Mouse (Mus musculus) forebrain, embryonic 10.5 days (tissue): ENCODE results near the gene Ntsr1. TPM values are rescaled to one million over a fixed set of nuclear protein-coding genes. Genes with fewer than 3 reads are reported as not detected.
A peak's percentile ranks its signal among the peaks of the same experiment; 100 is the strongest.

Source experiments
- DNase-seq: peaks from one replicate; pipeline ENCODE4 v3.0.0-alpha.2; 2017; ENCODE audit warnings: low spot score; ENCODE audit errors: extremely low spot score
- H3K27ac ChIP-seq: fragments of 300-500 bp; sonication (generic); 2 replicates; pipeline ENCODE4 v1.5.1; 2016; ENCODE audit warnings: mild to moderate bottlenecking
- H3K27me3 ChIP-seq: fragments of 300-500 bp; sonication (generic); 2 replicates; pipeline ENCODE4 v1.6.1; 2016; ENCODE audit warnings: mild to moderate bottlenecking; ENCODE audit not compliant: poor library complexity, severe bottlenecking
- H3K36me3 ChIP-seq: fragments of 300-500 bp; sonication (generic); replicated peaks from 2 replicates; pipeline ENCODE4 v1.6.1; 2016; ENCODE audit warnings: mild to moderate bottlenecking, moderate library complexity
- H3K4me1 ChIP-seq: fragments of 300-500 bp; sonication (generic); 2 replicates; pipeline ENCODE4 v1.6.1; 2016
- H3K4me3 ChIP-seq: fragments of 300-500 bp; sonication (generic); 2 replicates; pipeline ENCODE4 v1.5.1; 2016; ENCODE audit warnings: mild to moderate bottlenecking, moderate library complexity
- H3K9me3 ChIP-seq: fragments of 300-500 bp; sonication (generic); 2 replicates; pipeline ENCODE4 v1.6.1; 2016; ENCODE audit warnings: mild to moderate bottlenecking, moderate library complexity
- WGBS: fragments of 180-500 bp; shearing (Covaris S2); methylation state at CpG from one replicate; pipeline ENCODE4 v1.1.7; 2016; 5-methylcytosine and 5-hydroxymethylcytosine counted together
- polyA plus RNA-seq: library from polyadenylated mRNA; unstranded; fragments of >200 nt; fragmentation: Nextera tagmentation; extraction: Ambion mirVana; gene quantifications from 2 replicates; pipeline ENCODE4 v1.2.1, GENCODE M21; 2016

The Ntsr1 gene
- not detected in 2 replicates for polyA plus RNA-seq

- Histone ChIP-seq H3K4me3 (peak within 1 kb of the TSS; percentile 50), H3K9me3 (no peaks in the 10 kb centered on the region), H3K27me3 (peaks cover 94% of the 10 kb centered on the region), H3K4me1 (peaks cover 41% of the 10 kb centered on the region), H3K27ac (0 out of 2 replicates have a peak within 1 kb of the TSS, but pooled peaks have one; percentile 1), H3K36me3 (no peaks in the 10 kb centered on the region)
- under 1% methylated on average over 30 of the region's 30 CpGs for WGBS
- DNase-seq, result no peak
These were observed at the start of gene Ntsr1 for GRCm38 (mm10) chr2:180499741-180500140. Gene Ntsr1 (plus strand): TSS chr2:180499976.

GRCm38 (mm10) chr2:180450529-180450928, 49.2 kb upstream of the Ntsr1 start:
- H3K27ac ChIP-seq, result no peak overlapping the region
- no peak overlapping the region for H3K4me3 ChIP-seq
- H3K36me3 ChIP-seq, result no peaks in the 10 kb centered on the region
- no peak for DNase-seq
- H3K4me1 ChIP-seq, result peaks cover 5% of the 10 kb centered on the region
- peaks cover 31% of the 10 kb centered on the region for H3K27me3 ChIP-seq
- 88% methylated on average over 5 of the region's 5 CpGs for WGBS
- H3K9me3 ChIP-seq, result no peaks in the 10 kb centered on the region

GRCm38 (mm10) chr2:180455723-180456698, 43.8 kb upstream of the Ntsr1 start, which contains the start of gene Slco4a1:
Gene Slco4a1 (plus strand): TSS chr2:180456245.
- H3K27ac ChIP-seq, result peak within 1 kb of the TSS; percentile 85
- peak within 1 kb of the TSS; percentile 72 for H3K4me3 ChIP-seq
- no peaks in the 10 kb centered on the region for H3K9me3 ChIP-seq
- 1% methylated on average over 65 of the region's 65 CpGs for WGBS
- peak; percentile 94 for DNase-seq
- H3K36me3 ChIP-seq, result no peaks in the 10 kb centered on the region
- H3K4me1 ChIP-seq, result peaks cover 35% of the 10 kb centered on the region
- H3K27me3 ChIP-seq, result peaks cover 80% of the 10 kb centered on the region

- peaks cover 36% of the 10 kb centered on the region for H3K4me1 ChIP-seq
- DNase-seq, result no peak
- no peaks in the 10 kb centered on the region for H3K36me3 ChIP-seq
- no peaks in the 10 kb centered on the region for H3K9me3 ChIP-seq
- H3K27me3 ChIP-seq, result peaks cover 80% of the 10 kb centered on the region
- WGBS, result under 1% methylated on average over 28 of the region's 28 CpGs
- peak overlapping the region; percentile 85 for H3K27ac ChIP-seq
- H3K4me3 ChIP-seq, result peak overlapping the region; percentile 72
These were observed 43.1 kb upstream of the Ntsr1 start for GRCm38 (mm10) chr2:180456705-180457104.

- H3K4me3 ChIP-seq, result peak overlapping the region; percentile 72; the same call in 1 of the 2 replicates
- WGBS, result 28% methylated on average over 2 of the region's 2 CpGs
- no peak overlapping the region for H3K27ac ChIP-seq
- no peaks in the 10 kb centered on the region for H3K9me3 ChIP-seq
- peaks cover 36% of the 10 kb centered on the region for H3K4me1 ChIP-seq
- H3K27me3 ChIP-seq, result peaks cover 80% of the 10 kb centered on the region
- no peaks in the 10 kb centered on the region for H3K36me3 ChIP-seq
- DNase-seq, result no peak
These were observed 42.1 kb upstream of the Ntsr1 start for GRCm38 (mm10) chr2:180457680-180458079.

- WGBS, result 82% methylated on average over 4 of the region's 4 CpGs
- Histone ChIP-seq H3K4me1 (peaks cover 36% of the 10 kb centered on the region), H3K27ac (no peak overlapping the region), H3K36me3 (peaks cover 7% of the 10 kb centered on the region), H3K9me3 (no peaks in the 10 kb centered on the region), H3K27me3 (peaks cover 63% of the 10 kb centered on the region), H3K4me3 (no peak overlapping the region)
- no peak for DNase-seq
These were observed 40.3 kb upstream of the Ntsr1 start for GRCm38 (mm10) chr2:180459437-180459836.

GRCm38 (mm10) chr2:180460801-180461200, 39.0 kb upstream of the Ntsr1 start:
- Histone ChIP-seq H3K4me3 (no peak overlapping the region), H3K36me3 (peaks cover 20% of the 10 kb centered on the region), H3K27ac (no peak overlapping the region), H3K9me3 (no peaks in the 10 kb centered on the region), H3K4me1 (peaks cover 32% of the 10 kb centered on the region), H3K27me3 (peaks cover 50% of the 10 kb centered on the region)
- 53% methylated on average over 8 of the region's 8 CpGs for WGBS
- DNase-seq, result no peak

GRCm38 (mm10) chr2:180462593-180462992, 37.2 kb upstream of the Ntsr1 start:
- Histone ChIP-seq H3K4me1 (peaks cover 14% of the 10 kb centered on the region), H3K9me3 (no peaks in the 10 kb centered on the region), H3K36me3 (peaks cover 33% of the 10 kb centered on the region), H3K27me3 (peaks cover 32% of the 10 kb centered on the region), H3K27ac (no peak overlapping the region), H3K4me3 (no peak overlapping the region)
- 88% methylated on average over 8 of the region's 8 CpGs for WGBS
- no peak for DNase-seq

GRCm38 (mm10) chr2:180466505-180466904, 33.3 kb upstream of the Ntsr1 start:
- Histone ChIP-seq H3K27ac (no peak overlapping the region), H3K9me3 (no peaks in the 10 kb centered on the region), H3K27me3 (peaks cover 12% of the 10 kb centered on the region), H3K4me1 (no peaks in the 10 kb centered on the region), H3K36me3 (peaks cover 40% of the 10 kb centered on the region), H3K4me3 (no peak overlapping the region)
- WGBS, result 84% methylated on average over 7 of the region's 7 CpGs
- no peak for DNase-seq

- H3K4me1 ChIP-seq, result peaks cover 16% of the 10 kb centered on the region
- H3K36me3 ChIP-seq, result peaks cover 37% of the 10 kb centered on the region
- 94% methylated on average over 8 of the region's 8 CpGs for WGBS
- no peak for DNase-seq
- H3K27me3 ChIP-seq, result peaks cover 22% of the 10 kb centered on the region
- H3K9me3 ChIP-seq, result no peaks in the 10 kb centered on the region
- H3K4me3 ChIP-seq, result no peak overlapping the region
- H3K27ac ChIP-seq, result no peak overlapping the region
These were observed 30.9 kb upstream of the Ntsr1 start for GRCm38 (mm10) chr2:180468871-180469270.

- Histone ChIP-seq H3K27ac (no peak overlapping the region), H3K4me1 (peaks cover 20% of the 10 kb centered on the region), H3K4me3 (no peak overlapping the region), H3K36me3 (peaks cover 30% of the 10 kb centered on the region), H3K9me3 (no peaks in the 10 kb centered on the region), H3K27me3 (peaks cover 22% of the 10 kb centered on the region)
- DNase-seq, result no peak
- WGBS, result 74% methylated on average over 9 of the region's 9 CpGs
These were observed 30.0 kb upstream of the Ntsr1 start for GRCm38 (mm10) chr2:180469768-180470167.

- peak; percentile 63 for DNase-seq
- no peaks in the 10 kb centered on the region for H3K9me3 ChIP-seq
- peaks cover 7% of the 10 kb centered on the region for H3K36me3 ChIP-seq
- WGBS, result 5% methylated on average over 21 of the region's 21 CpGs
- H3K4me3 ChIP-seq, result peak overlapping the region; percentile 37
- H3K27ac ChIP-seq, result no peak overlapping the region
- peaks cover 20% of the 10 kb centered on the region for H3K4me1 ChIP-seq
- H3K27me3 ChIP-seq, result peaks cover 22% of the 10 kb centered on the region
These were observed 27.3 kb upstream of the Ntsr1 start for GRCm38 (mm10) chr2:180472306-180473079.
